Mouse (Mus musculus): ENCODE results near the gene Atp13a4.

The Atp13a4 gene

DNA sequence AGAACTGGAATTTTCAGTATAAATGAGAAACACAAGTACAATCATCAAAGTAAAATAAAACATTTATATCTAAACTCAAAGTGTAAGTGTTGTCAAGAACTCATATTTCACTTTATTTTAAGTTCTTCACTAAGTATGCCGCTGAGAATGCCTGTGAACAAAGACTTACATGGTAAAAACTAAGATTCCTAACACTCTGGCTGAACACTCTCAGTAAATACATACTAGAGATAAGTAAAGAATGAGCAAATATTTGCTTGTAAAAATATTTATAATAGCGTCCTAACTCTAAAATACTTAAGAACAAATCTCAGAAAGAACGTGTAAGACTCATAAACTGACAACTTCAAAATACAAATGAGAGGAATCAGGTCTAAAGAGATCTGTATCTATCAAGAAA, 80.9 kb downstream of the Atp13a4 start:
- DNase-seq: no peak

DNA sequence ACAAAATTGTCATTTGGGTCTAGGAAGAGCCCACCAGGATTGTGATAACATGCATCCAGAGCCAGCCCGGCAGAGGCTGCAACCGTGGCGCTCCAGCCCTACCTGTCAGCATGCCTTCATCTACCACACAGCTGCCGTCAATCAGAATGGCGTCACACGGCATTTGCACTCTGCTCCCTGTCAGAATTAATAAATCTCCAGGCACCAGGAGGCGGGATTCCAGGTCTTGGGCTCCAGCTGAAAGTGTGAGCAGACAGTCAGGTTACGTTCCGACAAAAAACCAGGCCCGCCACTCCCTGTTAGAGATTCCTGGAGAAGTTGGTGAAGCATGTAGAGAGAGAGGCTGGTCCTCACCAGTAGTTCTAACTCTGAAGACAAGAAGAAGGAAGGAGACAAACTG, 85.3 kb downstream of the Atp13a4 start:
- peak; percentile 20 for DNase-seq

DNA sequence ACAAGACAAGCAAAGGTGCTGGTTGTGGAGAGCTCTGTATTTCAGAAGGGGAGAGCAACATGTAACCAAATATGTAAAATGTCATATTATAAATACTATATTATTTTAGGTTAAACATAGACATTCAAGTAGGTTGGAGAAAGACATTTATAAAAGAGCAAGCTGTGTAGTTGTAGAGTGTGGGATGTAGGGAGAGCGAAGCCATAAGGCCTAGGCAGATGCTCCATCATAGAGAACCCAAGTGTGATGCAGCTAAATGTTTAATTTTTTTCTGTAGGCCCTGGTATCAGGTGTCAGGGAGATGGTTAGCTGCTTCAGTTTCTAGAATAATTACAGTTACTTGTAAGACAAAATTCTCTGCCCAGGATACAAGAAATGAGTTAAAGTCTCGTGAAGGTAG, 87.8 kb downstream of the Atp13a4 start:
- DNase-seq: no peak

DNA sequence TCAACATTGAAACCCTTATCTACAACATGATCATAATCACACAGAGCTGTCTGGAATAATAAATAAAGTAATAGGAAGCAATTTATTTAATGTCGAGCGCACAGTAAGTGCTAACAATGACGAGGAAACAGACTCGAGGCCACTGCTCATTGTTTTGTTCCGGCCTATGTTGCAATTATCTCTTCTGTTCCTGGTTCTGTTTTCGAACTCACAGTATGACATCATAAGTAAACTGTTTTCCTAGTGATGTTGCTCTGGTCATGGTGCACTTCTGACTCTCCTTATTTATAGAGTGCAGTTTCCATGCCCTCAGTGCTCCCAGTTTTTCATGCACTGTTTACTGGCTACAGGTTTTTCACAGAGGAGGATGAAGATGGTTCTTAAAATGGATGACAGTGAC, 91.4 kb downstream of the Atp13a4 start:
- DNase-seq: no peak

DNA sequence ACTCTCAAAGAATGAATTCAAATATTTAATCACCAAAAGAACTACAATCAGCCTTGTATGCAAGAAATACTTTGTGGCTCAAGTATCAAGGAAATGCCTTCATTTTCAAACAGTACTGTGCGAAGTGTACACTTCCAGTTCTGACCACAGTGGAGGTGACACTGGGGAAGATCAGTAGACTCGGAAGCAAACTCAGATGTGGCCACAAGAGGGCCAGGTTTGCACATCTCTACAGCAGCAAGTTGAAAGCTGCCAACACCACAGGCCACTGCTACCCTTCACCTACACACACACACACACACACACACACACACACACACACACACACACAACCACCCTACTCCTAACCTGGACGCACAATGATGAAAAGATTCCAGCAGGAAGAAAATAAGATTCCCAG, 93.0 kb downstream of the Atp13a4 start:
- DNase-seq: peak; percentile 64

DNA sequence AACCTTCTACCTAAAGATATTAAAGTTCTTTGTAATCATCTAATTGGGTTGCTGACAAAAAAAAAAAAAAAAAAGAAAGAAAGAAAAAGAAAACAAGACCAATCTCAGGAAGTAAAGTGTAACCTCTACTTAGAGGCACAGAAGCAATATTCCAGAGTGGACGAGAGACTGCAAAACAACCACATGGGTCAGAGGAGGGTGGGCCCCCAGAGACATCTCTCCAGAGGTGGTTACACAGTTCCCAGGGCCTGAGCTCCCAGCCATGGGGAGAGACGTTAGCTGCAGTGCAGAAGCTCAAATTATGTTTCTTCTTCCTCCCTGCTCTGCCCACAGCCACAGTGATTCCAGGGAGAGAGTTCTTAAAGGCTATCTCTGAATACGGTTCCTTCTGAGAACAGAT, 102.5 kb downstream of the Atp13a4 start:
- no peak for DNase-seq

DNA sequence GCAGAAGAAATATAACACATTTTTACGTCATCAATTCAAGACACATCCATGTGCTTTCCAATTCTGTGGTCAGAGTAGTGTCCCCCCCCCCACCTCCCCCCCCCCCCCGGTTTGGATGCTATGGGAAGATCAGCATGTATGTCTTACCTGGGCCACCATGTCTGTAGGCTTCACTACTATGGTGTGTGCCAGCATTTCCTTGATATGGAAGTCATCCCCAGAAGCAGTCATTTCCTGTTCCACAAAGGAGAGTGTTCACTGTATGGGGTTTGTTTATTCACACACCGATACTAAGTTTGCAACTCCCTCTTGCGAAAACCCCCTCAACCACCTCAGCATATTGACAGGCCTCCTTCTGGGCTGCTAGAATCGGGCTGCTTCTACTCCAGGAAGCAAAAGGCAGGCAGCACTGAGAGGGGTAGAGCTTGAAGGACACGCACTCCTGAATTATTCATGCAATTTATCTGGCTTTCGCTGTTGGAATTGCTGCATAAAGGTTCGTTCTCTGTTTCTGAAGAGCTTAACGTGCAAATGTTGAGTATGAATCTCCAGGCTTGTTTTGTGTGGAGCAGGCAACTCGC, 103.2 kb downstream of the Atp13a4 start:
- no peak for DNase-seq

DNA sequence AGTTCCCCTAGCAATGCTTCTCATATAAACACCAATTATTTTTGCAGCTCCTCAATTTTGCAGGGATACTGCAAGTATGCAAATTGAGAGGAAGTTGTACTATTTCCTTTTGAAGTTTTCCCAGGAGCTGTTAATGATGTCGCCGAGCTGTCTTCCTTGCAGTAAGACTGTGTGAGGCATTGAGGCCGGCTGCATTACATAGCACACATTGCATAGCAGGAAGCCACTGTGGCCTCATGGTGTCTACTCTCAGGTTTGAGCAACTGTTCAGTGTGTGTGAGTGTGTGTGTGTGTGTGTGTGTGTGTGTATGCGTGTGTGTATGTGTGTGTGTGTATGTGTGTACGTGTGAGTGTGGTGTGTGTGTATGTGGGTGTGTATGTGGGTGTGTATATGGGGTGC, 106.6 kb downstream of the Atp13a4 start:
- DNase-seq: no peak

DNA sequence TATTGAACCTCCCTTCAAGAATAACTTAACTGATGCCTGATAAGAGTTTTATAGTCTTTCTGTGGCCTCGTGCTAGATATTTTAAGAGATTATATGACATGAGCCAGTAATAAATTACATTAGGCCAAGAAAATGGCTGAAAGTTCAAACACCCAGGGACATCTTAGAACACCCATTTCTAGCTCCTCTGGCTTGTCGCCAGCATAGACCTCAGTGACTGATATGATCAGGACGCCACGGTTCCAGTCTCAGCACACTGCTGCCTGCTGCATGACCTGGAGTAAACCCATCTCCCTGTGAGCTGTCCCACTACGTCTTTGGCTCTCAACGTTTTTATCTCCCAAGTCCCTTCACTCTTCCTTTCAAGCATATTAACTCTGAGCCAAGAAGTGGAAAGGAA, 108.9 kb downstream of the Atp13a4 start:
- DNase-seq: peak; percentile 26

DNA sequence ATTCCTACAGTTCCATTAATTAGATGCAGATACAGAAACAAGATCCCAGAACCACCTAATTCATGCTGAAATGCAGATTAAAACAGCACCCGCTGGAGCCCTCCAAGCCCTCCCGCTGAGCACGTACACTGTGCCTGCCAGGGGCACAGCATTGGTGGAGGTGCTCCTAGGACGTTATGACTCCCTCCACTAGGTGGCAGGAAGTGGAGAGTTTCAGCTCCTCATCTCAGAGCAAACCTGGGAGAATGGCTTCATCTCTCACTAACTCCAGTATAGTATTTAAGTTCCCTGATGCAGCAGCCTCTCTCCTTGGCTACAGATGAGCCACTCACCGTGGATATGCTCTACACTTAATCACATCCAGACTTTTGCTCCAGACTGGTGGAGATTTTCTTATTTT, 110.0 kb downstream of the Atp13a4 start:
- peak; percentile 52 for DNase-seq

DNA sequence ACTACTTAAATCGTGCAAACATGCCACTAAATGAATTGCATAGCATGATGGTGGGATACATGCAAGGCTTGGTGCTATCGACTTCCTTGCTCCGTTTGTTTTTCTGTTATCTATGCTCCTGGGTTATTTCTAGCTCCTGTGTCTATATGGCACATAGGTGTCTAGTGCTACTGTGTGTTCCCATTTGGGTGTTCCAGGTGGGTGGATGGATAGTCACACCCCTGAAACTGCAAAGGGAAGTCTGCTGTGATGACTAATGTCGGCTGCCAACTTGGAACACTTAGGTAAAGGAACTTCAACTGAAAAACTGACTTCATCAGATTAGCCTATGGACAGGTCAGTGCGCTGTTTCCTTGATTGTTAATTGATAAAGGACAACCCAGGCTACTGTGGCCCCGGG, 129.8 kb downstream of the Atp13a4 start:
- DNase-seq: no peak

DNA sequence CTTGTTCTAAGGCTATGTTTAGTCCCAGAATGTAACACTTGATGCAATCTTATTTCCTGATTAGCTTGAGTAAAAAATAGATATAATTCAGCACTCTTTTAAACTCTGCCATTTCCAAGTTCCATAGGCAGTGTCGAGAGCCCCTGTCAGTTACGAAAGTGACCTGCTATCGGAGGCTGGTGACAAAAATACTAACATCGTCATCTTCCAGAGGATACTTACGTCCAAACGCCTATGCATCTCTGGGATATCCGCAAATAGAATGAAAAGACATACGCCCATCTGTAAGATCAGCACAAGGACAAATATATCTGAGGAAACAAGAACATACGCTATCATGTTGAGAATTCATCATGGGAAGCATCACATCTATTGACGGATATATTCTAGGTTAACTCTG, 137.3 kb downstream of the Atp13a4 start:
- DNase-seq: no peak

DNA sequence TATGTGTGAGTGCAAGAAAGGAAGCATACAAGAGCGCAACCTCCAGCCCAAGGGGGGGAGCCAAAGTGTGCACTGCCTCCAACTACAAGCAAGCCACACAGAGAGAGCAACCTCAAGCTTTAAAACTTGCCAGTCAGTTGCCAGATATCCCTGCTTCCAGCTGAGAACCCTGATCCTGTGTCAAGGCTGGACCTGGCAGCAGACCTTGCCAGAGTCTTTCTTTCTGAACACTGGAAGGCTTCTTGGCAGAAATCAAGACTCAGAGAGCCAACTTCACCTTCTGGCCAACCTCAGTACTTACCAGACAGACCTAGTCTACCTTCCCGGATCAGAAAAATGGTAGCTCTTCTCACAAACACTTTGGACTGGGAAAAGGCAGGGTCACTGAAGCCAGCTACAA, 145.6 kb downstream of the Atp13a4 start:
- no peak for DNase-seq

DNA sequence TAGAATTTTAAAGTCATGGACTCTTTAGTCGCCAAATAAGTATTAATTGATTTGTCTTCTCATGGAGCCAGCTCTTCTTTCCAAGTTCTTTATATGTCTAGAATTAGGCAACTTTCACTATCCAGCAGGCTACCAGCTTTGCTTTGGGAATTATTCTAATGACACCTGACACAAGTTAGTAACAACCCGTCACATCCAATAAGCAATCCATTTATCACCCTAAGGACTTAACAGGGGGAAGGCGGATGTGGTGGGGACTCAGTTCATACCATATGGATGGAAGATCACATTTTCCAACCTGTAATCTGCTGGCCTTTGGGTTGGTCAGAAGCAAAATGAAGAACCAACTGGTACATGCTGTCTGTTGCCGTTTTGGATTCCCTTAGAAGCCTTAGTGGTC, 159.9 kb downstream of the Atp13a4 start:
- DNase-seq: no peak

DNA sequence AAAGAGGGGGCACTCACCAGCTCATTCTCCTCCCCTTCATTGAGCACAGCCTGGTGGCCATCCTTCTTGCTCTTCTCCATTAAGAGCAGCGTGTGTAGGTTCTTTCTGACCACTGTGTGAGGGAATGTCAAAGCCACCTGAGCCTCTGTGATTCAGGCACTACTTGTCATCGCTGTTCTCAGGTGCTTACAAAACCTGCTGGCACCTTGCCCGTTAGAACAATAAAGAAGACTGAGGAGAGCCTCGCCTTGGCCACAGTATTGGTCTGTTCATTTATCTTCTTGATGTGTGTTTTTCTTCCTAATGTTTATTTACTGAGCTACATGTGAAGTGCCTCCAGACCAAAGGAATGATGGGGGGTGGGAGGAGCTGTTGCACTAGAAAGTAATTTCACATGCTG, 166.2 kb downstream of the Atp13a4 start, which contains the start of gene Atp13a5:
TSS of gene Atp13a5 (minus strand) at position 275 of the 400 bp plus-strand sequence.
- DNase-seq: no peak

DNA sequence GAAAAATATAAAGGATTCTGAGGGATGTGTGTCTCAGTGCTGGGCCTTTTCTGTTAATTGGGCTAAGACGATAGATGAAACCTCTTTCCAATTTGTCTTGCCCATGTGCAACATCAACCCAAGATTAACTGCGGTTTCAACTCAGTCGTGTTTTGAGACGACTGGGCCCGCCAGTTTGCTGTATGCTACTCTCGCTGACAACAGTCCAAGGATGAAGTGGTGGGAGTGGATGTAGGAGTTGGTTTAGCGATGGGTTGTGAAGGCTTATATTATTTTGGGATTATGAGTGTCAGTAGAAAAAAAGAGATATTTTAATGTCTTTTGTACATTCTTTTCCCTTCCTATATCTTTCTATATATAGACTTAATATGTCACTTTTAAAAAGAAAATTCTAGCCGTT, 170.0 kb downstream of the Atp13a4 start:
- DNase-seq: no peak
